Mouse (Mus musculus): ENCODE measurements around the gene Eva1c.

Eva1c gene

DNA sequence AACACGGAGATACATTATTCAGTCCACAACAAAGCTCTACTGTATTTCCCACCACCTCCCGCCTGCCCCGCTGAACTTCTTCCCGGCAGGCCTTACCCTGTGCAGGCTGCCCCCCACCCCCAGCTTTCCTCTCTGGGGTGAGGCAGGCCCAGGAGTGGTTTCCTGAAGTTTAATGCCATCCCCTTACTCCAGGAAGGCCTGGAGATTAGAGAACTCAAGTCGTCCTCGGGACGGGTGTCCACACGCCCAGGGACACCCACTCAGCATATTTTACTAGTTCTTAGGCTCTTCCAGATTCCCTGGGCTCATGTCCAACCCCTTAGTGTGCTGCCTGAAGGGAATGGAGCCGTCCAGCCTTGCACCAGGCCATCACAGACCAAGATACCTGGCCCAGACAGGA, 39.1 kb downstream of the Eva1c start:
- DNase-seq (ENCODE audit: low spot score in 2 of 2) = no peak

DNA sequence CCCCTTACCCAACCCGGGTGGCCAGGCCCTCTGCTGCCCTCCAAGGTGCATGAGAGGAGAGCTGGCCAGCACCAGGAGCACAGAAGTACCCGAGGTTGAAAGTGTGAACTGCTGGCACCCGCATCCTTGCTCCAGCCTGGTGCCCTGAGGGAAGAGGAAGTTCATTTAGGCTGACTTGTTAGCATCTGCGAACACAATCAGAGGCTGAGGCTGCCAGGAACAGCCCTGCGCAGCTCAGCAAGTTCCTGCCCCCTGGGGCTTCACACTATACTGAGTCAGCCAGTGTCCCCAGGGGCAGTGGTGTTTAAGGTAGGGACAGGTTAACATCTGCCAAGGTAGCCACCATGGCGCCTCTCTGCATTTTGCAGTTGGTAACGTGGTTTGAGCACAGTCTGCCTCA, 41.6 kb downstream of the Eva1c start:
- no peak for DNase-seq (ENCODE audit: low spot score in 2 of 2)

DNA sequence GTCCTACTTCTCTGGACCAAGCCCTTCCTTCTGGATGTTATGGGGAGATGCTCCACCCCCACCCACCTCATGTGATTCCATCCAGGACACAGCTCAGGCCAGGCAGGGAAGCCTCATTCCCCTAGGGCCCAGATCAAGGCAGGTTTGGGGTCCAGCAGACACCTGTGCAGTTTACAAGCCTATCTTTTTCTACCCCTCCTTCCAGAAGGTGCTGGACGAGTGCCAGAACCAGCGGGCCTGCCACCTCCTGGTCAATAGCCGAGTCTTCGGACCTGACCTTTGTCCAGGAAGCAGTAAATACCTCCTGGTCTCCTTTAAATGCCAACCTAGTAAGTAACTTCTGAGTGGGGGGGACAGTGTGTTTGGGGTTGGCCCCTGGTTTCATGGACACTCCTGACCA, 42.8 kb downstream of the Eva1c start:
- no peak for DNase-seq (ENCODE audit: low spot score in 2 of 2)

DNA sequence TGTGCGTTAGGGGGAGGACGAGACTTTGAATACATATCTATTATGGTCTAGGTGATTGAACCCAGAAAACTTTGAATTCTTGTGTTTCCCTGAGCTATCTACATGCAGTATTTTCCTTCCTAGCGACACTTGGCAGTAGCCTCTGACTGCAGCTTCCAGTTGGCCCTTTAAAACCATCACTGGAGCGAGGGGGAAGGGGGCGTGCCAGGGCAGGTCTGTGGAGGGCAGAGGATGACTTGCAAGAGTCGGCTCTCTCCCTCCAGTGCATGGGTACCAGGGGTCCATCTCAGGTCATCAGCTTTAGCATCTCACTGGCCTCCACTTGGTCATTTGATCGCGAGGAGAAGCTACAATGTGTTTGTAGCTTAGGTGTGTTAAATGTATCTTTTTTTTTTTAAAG, 46.4 kb downstream of the Eva1c start:
- no peak for DNase-seq (ENCODE audit: low spot score in 2 of 2)

DNA sequence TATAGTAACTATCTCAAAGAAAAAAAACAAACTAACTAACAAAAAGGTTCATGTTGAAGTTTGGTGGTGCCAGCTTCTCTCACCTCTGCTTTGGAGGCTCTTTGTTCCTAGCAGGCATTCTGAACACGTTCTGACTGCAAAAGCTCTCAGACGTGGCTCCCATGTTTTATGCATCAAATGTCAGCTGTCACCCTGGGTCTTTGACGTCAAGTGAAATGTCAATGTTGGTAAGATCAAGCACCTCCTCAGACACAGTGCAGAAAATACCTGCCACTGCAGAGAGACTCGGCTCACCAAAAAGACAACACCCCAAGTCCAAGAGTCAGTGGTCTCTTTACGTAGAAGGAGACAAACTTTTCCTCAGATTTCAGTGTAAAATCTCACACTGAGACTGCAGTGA, 48.0 kb downstream of the Eva1c start:
- DNase-seq (ENCODE audit: low spot score in 2 of 2) = no peak

DNA sequence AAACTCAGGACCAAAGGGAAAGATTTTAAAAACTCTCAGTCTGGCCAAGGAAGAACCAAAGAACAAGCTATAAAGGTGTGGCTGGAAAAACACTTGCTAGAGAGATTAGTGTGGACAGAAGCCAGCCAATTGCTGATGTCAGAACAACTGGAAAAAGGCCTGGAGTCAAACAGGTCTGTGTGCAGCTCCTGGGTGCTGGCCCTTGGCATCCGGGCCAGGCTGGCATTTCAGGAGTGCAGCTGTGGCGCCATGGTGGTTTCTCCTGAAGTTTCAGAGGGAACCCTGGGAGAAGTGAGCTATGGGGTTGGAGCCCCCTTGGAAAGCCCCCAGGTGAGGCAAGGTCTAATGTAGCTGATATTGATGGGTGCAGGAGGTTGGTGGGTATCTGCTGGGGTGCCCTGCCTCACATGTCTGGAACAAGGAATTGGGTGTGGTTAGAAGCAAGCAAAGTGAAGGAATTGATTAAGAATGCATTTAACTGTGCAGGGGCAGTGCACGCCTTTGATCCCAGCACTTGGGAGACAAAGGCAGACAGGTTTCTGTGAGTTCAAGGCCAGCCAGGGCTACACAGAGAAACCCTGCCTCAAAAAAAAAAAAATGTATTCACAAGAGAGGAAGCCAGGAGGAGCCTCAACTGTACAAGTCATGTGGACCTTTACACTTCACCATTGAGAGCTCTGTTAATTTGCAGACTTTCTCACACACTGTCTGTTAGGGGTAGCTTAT, 51.8 kb downstream of the Eva1c start:
- no peak for DNase-seq (ENCODE audit: low spot score in 2 of 2)

DNA sequence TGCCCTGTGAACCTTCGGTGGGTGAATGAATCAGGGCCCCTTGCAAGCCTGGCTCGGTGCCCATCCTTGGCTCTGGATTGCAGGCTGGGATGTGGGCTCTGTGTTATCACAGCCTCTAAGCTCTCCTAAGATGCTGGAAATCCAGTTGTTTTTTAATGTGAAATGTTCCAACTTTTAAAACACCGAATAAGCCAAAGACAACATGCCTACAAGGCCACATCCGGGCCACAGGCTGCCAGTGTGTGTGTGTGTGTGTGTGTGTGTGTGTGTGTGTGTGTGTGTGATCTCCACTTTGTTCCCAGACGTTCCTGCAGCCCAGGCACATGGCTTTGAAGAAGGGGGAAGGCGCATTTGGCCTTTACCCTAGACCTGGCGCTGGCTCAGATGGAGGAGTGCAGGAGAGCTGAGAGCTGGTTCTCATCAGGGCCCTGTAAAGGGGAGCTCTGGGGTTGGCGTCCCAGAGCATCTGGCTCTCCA, 56.0 kb downstream of the Eva1c start:
- no peak for DNase-seq (ENCODE audit: low spot score in 2 of 2)

DNA sequence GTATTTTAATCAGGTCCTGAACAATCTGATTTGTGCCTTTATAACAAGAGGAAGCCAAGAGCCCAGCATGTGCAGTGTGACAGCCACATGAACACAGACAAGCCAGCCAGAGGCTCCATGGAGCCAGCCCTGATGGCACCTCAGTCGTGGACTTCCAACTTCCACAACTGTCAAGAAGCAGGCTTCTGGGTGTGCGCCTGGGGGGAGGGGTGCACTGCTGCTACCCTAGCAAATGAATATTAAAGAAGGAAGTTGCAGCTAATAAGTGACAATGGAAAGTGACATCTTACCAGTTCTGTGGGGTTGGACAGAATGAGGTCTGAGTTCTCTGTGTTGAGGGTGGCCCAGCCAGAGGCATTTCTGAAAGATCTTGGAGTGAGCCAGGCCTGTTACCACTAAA, 58.8 kb downstream of the Eva1c start:
- no peak for DNase-seq (ENCODE audit: low spot score in 2 of 2)

DNA sequence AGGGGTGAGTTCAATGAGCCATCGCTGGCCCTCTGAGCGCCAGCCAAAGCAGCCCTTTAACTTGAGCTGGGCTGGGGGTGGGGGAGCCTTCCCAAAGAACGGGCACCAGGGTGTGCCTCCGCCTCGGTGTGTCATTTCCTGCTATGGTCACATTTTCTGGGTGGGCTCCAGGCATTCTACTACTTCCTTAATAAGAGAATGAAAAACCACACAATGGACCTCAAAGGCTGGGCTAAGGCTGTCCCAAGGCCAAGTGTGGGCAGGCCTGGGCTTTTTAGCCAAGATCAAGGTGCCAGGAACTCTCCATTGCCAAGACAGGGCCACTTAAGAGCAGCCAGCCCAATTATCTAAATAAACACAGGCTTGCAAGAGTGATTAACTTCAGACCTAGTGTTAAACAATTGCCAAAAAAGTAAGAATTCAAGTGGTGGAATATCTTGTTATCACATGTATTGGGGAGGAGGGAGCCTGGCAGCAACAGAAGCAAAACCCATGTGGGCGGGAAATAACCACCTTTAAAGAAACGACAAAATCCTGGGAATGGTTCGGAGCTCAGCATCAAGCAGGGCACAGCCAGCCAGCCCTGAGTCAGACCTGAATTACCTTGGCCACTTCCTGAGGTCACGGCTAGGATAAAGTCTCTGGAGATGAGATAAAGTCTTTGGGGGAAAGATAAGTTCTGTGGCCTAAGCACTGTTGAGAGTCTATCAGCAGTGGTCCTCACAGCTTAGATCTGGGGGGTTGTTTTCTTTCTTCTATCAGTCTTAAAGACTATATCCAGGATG, 59.5 kb downstream of the Eva1c start:
- DNase-seq (ENCODE audit: low spot score in 2 of 2) = peak in 1 of 2 experiments; percentile 22

DNA sequence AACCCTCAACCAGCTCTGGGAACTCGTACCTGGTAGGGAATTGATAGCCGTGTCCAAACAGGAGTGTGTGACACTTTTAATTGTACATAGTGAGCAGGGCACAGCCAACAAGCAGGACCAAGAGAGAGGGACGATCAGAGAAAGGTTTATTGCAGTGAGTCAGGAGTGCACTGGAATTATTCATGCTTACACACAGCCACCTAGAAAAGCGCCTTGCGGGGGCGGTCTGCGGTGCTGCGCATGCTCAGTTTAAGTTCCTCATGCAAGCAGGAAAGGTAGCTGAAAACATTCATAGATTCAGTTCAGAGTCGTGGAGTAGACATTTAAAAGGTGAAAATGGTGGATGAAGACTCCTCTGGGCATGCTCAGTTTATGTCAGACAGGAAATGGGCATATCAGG, 64.2 kb downstream of the Eva1c start:
- DNase-seq (ENCODE audit: low spot score in 2 of 2) = no peak

DNA sequence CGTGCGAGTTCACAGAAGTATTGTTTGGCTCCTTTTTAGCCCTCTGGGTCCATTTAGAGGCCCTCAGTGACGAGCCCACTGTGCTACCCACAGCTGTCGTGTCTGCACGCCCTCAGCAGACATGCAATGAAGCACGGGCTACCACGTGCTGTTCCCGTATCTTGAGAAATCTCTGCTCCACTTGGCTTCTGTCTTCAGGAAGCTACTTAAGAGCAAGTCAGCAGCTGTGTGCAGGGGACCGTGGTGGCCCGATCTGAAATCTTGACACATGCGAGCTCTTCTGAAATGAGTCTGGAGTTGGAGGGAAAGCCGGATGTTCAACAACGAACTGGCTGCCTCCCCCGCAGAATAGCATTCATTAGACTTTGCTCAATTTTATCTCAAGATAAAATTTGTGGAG, 65.1 kb downstream of the Eva1c start:
- no peak for DNase-seq (ENCODE audit: low spot score in 2 of 2)

DNA sequence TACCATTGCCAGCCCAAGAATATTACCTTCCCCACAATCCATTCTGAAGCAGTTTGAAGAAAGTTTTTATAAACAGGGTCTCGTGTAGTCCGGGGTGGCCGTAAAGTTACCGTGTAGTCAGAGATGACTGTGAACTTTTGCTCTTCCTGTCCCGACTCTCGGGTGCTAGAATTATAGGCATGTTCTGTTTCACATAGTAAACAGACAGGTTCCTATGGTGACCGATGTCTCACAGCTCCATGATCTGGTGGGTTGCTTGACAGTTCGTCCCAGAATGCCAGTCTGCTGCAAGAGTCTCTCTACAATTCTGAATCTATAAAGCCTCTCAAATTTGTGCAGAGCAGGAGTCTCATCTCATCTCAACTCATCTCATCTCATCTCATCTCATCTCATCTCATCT, 65.6 kb downstream of the Eva1c start:
- DNase-seq (ENCODE audit: low spot score in 2 of 2) = no peak

DNA sequence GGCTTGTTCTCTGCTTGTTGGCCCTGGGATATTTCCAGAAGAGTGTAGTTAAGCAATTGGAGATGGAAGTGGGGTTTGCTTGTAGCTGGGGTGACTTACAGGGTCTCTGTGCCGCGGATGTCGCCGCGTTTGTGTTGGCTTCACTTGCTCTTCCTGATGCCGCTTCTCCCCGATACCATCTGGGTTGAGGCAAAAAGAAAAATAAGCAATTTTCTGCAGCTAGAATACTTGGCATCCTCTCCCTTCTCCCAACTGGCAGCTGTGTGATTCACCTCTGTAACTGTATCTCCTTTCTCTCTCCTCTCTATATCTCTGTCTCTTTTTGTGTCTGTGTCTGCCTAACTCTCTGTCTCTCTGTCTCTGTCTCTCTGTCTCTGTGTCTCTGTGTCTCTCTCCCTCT, 66.5 kb downstream of the Eva1c start:
- no peak for DNase-seq (ENCODE audit: low spot score in 2 of 2)

DNA sequence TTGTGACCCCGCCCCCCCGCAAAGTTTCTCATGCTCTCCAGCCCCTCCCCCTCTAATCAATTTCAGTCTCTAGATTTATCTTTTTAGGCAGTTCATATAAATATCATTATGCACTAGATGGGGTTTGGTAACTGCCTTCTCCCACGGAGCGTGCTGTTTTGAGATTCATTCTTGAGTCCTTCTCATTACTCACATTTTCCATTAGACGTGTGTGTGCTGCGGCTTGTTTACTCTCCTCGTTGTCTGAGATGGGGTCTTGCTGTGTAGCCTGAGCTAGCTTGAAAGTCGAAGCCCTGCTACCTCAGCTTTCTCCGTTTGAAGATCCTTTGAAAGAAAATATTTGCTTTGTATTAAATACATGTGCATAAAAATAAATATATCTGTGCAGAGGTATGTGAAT, 67.3 kb downstream of the Eva1c start:
- DNase-seq (ENCODE audit: low spot score in 2 of 2) = no peak

DNA sequence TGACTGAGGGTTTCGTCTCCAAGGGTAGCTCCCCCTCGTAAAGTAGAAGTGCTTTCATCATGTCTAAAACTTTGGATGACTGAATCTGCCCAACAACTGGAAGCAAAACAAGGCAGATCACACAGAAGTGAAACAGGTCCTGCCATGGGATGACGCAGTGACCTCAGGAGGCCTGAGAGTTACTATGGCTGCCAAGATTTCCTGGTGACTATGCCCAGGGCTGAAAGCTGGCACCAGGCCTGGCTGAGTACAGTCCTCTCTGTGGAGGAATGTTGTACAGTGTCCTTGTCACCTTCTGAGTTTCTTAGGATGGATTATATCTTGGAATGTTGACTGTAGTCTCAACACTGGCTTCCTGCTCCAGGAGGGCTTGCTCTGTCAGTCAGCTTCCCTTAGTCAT, 71.1 kb downstream of the Eva1c start:
- no peak for DNase-seq (ENCODE audit: low spot score in 2 of 2)

DNA sequence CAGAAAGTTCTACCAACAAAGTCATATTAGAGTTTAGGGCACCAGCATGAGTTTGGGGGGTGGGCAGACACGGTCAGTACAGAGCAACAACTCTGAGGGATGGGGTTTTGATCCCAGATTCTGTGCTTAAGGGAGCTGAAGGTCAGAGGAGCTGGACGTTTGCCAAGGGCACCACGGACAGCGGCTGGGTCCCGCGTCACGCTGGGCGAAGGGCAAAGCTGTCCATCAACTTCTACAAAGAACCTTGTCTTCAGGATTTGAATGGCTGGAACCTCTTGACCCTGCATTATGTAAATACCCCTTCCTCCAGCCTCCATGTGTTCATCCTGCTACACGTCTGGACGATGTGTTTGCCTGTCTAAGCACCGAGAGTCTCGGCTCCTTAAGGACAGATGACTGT, 73.0 kb downstream of the Eva1c start:
- no peak for DNase-seq (ENCODE audit: low spot score in 2 of 2)

DNA sequence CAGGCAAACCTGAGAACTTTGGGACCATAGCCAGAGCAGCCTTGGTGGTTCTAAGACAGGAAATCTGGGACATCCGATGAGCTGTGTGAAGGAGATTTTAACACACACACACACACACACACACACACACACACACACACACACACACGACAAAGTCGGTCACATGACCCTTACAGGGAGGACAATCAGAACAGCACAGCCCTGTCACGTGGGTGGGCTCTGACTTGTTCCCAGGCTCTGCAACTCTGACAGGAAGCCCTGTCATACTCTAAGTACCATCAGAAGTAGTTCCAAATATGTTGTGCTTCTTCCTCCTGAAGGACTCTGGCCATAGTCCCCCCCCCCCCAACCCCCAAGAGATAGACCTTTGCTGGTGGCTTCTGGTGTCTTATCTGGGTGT, 74.8 kb downstream of the Eva1c start:
- DNase-seq (ENCODE audit: low spot score in 2 of 2) = no peak

DNA sequence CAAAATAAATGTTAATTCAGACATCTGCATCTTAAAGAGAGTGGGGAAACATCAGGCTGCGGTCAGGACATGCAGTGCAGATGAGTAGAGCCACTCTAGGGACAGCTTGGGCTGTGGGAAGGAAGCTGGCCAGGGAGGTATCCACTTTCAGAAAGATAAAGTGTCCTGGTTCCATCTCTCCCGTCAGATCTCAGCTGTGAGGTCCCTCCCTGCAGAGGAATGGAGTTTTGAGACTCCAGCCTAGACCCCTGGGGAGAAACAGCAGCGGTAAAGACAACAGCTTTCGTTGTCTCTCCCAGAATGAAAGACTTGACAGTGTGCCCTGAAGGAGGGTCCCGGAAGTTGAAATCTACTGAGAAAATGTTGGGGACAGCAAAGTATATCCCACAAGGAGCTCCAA, 76.8 kb downstream of the Eva1c start:
- DNase-seq (ENCODE audit: low spot score in 2 of 2) = no peak

DNA sequence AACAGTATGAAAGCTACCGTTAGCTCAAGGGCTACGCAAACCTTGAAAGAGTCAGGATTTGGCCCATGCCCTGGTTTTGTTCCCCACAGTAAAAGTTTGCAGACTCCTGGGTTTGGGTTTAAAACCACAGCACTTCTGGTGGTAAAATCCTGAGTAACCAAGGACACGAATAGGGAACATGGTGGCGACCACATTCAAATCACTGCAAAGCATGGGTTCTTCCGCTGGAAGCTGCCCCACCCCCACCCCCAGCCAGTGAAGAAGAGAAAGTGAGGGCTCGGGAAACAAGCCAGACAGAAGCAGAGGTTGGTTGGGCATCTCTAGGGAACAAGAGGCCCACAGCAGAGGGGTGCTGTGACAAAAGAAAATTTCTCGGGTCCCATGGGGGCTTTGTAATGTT, 80.7 kb downstream of the Eva1c start:
- no peak for DNase-seq (ENCODE audit: low spot score in 2 of 2)

DNA sequence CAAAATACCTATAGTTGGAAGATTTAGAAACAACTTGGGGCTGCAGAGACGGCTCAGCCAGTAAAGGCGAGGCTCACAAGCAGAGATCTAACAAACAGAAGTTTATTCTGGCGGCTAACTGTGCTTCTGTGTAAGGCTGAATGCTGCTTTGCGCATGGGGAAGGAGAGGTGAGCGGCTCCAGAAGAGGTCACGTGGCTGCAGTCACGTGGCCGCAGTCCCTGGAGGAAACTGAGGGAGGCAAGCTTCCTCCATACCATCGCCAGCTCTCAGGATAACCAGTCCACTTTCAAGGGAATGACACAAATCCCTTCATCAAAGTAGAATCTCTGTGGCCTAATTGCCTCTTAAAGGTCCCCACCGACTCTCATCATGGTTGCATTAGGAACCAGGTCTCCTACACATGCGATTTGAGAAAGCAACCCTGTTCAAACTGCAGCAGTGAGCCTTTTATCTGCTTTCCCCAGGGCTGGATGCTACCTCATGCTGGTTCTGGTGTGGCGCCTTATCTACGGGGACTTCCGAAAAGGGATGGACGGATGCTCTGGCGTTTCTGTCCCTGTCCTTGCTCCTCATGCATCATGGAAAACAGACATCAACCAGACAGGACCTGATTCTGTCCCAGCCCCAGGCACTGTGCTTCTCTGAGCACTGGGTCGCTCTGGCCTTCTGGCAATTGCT, 84.5 kb downstream of the Eva1c start:
- DNase-seq (ENCODE audit: low spot score in 2 of 2) = no peak

DNA sequence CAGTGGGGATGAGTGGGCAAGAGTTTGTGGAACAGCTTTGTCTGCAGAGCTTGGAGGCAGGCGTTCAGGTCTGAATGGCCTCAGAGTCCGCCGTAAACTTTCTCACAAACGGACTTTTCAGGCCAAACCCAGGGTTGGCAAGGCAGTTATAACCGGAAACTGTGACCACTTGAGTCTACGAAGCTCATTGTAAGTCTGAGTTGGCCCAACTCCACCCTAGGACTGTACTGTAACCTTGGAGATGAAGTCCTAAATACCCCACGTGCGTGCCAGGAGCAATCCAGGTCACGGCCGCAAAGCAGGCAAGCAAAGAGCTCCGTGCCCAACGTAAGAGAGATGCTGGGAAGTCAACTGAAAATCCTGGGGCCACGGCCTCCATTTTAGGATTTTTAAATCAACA, 85.2 kb downstream of the Eva1c start:
- no peak for DNase-seq (ENCODE audit: low spot score in 2 of 2)

DNA sequence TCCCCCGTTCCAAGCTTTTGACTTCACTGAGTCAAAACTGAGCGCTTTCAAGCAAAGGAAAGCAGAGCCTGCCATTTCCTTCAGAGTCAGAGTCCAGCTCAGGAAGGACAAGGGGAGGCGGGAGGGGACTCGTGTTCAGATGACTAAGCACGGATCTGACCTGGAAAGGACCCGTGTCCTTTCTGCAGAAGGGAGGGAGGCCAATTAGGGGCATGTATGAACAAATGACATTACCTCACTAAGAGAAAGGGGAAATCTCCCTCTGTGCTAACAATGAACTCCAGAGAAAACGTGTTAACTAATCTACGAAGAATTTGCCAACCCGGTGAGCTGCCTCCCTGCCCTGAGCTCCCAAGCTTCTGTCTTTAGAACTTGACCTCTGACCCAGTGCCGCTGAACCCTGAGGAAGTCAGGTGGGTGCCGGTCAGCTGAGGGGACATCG, 89.5 kb downstream of the Eva1c start:
- DNase-seq (ENCODE audit: low spot score in 2 of 2) = no peak

DNA sequence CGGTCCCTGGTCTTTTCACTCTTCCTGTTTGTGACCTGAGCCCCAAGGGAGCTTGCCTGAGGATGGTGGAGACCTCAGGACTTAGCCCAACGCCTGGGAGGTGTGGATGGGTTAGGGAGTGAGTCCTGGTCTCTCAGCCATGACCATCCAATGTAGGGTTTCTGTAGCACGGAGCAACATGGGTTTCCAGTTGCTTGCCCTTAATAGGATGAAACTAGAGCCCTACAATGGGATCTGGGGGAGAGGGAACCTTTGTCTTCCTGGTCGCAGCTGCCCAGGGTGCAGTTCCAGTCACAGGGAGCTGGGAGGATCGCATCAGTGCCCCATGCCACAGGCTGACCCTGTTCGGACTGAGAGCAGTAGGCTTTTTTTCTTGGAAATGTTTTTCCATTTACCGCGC, 90.6 kb downstream of the Eva1c start:
- no peak for DNase-seq (ENCODE audit: low spot score in 2 of 2)

Data from spleen, postnatal 10 days (tissue).